Mouse (Mus musculus) left cerebral cortex, postnatal 25 days (tissue): ENCODE measurements around the gene Rpn2. TPM values are rescaled to one million over a fixed set of nuclear protein-coding genes. Genes with fewer than 3 reads are reported as not detected.

Experiments
- DNase-seq, 2 experiments: peaks; one replicate each; pipeline ENCODE4 v3.0.0; 2022; ENCODE audit warnings: low spot score in 2 of 2, mixed read lengths in 1 of 2
- intact Hi-C: fragments of 180-260 bp; cut with DNase I; formaldehyde crosslinking; loops from one replicate; pipeline ENCODE4 v1.15.1; 2025
- total RNA-seq, 2 experiments: library from RNA; stranded (reverse); gene quantifications; 2 replicates each; pipeline ENCODE4 v1.2.3; 2021

Rpn2 gene
- total RNA-seq, 2 experiments from 2014 or later, result 124 to 130 TPM

- DNase-seq, result peak; percentile 78
- intact Hi-C loops, result loop anchor here (1.0 to 2.0 kb wide), 3 partner anchors 116 to 231 kb away; no protein-coding TSS in a partner anchor
These were observed 62.9 kb downstream of the Rpn2 start for GRCm38 (mm10) chr2:157341554-157342270.

GRCm38 (mm10) chr2:157342328-157342926 is 63.6 kb downstream of the Rpn2 start:
- peak in 1 of 2 experiments; percentile 15 for DNase-seq
- intact Hi-C loops, result loop anchor here (2.0 kb wide), 1 partner anchor 230 kb away; no protein-coding TSS in a partner anchor

GRCm38 (mm10) chr2:157343337-157343736 is 64.5 kb downstream of the Rpn2 start:
- intact Hi-C loops, result loop anchor here (2.0 kb wide), 1 partner anchor 229 kb away; no protein-coding TSS in a partner anchor
- no peak for DNase-seq

DNA sequence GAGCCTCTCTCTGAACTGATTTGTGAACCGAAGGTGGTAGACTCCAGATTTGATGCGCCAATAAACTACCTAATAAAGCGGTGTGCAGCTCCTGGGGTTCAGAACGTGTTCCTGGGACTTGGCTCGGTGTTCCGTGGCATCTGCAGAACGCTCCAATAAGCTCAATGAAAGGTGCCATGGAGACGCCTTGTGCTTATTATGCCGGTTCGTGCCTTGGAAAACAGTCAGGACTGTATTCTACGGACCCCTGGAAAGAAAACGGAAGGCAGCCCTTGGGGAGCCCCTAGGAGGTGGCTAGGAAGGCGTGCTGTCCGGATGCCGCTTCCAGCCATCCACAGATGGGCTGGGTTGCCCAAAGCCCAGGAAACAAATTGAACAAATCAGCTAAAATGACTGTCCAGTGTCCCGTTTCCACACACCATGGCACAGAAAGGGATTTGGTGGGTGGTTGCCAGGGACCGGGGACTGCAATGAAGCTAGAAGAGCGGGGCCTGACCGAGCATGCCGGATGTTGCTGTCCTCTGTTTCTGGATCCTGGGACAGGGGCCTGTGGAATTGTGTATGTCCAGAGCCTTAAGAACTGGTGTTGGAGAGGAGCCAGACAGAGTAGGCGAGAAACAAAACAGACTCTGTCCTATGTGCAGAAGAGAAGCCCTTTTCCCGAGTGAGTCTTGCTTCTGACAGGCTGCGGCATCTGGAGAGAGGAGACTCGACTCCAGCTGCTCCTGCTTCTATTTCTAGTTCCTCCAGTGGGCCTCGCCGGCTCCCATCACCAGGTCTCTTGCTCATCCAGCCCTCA is 68.7 kb downstream of the Rpn2 start, which contains the start of gene Ghrh:
Gene Ghrh, minus strand, starts transcription at position 146 of the 799 bp plus-strand sequence.
- DNase-seq, result peak; percentile 61 to 66
- intact Hi-C loops, result loop anchor here (2.0 kb wide), 1 partner anchor 85 kb away; no protein-coding TSS in a partner anchor

DNA sequence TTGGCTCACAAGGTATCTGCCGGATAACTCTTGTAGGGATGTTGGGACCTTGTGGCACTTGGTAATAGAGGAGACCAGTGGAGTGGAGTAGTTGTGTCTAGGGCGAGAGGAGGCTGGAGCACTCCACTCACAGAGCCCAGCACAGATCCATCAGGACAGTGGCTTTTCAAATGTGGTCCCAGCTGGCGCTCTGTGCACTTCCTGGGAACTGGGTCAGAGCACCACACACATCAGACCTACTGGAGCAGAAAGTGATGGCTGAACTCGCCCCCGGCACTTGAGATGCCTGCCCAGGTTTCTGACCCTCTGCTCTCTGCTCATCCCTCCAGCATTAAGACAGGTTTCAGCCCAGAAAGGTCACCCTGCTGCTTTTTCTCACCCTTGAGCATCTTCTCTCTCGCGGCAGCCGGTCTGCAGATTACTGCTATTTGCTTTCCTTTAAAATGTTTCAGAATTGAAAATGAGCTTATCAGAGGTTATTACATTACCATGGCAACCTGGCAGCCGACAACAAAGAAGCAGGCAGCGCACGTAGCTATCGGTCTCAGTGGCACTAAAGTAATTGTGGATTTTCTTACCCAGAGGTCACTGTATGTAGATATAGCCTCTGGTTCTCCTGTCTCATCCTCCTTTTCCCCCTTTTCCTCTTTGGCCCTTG is 70.4 kb downstream of the Rpn2 start:
- intact Hi-C loops, result no loop called here
- no peak for DNase-seq

DNA sequence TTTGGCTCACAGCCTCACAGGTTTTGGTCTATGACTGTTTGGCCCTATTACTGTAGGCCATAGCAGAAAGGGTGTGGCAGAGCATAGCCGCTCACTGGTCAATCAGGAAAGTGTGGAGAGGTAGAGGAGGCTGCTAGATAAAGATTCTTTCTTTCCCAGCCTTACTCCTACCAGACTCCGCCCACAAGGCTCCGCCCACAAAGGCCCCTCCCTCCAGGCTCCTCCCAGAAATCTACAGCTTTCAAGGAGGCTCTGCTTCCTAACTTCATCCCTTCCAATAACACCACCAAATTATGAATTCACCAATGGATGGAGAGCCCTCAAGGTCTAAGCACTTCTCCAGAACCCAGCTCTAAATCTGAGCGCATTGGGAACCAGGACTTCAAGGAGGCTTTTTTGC is 74.4 kb downstream of the Rpn2 start:
- intact Hi-C loops, result no loop called here
- DNase-seq, result no peak

DNA sequence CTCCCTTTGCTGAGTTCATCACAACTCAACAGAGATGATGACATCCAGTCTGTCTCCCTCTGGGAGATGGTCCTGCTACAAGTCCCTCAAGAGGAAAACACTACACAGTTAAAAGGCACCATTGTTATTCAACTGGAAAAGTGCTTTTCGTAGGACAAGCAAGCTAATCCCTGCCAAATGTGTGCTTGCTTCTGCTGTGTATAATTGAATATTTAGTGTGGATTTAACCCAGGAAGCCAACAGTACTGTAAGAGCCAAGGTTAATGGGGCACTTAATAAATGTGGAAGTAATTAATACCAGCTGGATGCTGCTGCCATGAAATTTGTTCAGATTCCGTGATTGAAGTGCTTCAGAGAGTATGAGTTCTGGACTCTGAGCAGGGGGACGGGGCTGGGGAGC is 75.3 kb downstream of the Rpn2 start:
- intact Hi-C loops, result no loop called here
- DNase-seq, result no peak

GRCm38 (mm10) chr2:157360028-157360427 is 81.2 kb downstream of the Rpn2 start:
- intact Hi-C loops, result no loop called here
- no peak for DNase-seq

GRCm38 (mm10) chr2:157363031-157363430 is 84.2 kb downstream of the Rpn2 start:
- intact Hi-C loops, result no loop called here
- no peak for DNase-seq

DNA sequence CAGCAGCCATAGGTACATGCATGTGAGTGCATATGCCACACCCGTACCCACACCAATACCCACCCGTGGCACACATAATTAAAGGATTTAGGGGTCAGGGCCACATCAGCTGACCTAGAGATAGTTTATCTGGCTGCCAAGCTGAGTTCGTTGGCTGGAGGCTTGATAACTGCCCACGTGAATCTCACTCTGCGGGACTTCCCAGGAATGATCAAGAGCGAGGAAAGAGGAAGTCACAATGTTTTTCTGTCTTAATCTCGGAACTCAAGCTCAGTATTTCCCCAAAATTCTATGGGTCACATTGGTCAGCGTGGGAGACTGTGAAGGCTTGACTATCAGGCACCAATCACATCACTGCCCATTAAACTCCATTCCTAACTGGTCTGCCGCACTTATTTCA is 87.9 kb downstream of the Rpn2 start:
- intact Hi-C loops, result no loop called here
- no peak for DNase-seq

- intact Hi-C loops, result no loop called here
- DNase-seq, result peak; percentile 94 to 95
These were observed 88.5 kb downstream of the Rpn2 start, which contains the start of gene Manbal for GRCm38 (mm10) chr2:157367184-157367893. Manbal (plus strand) TSS chr2:157367594.

GRCm38 (mm10) chr2:157367991-157368390 is 89.2 kb downstream of the Rpn2 start:
- peak in 1 of 2 experiments; percentile 31 for DNase-seq
- intact Hi-C loops, result no loop called here

GRCm38 (mm10) chr2:157371696-157372095 is 92.9 kb downstream of the Rpn2 start:
- intact Hi-C loops, result no loop called here
- no peak for DNase-seq

DNA sequence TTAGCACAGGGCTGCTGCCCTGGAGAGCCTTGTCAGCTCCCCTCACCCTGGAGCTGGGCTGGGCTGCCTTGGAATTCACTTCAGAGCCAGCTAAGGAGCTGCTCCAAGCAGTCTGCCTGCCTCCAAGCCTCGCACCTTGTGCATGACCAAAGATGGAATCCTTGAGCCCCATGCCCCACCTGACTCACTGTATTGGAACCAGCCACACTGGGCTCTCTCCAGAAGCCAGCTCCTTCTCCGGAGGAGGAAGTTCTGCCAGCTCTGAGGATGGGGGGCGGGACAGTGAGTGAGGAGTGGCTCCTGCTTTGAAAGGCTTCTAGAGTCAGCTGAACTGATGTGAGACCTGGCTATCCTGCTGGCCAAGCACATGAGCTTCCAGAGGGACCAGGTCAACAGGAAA is 94.9 kb downstream of the Rpn2 start:
- intact Hi-C loops, result no loop called here
- DNase-seq, result no peak

DNA sequence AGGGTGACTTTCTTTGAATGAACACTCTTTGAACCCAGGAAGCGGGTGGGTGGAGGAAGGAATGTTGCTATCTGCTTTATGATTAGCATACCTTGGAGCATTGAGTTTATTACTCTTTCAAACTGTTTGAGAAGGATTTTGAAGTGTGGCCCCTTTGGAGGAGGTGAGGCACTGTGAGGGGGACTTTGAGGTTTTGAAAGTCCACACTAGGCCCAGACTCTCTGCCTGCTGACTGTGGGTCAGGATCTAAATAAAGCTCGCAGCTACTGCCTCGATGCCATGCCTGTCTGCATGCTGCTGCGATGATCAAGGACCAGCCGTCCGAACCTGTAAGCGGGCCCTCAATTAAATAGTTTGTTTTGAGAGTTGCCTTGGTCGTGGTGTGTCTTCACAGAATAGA is 96.2 kb downstream of the Rpn2 start:
- DNase-seq, result no peak
- intact Hi-C loops, result no loop called here
